Mouse (Mus musculus) heart, embryonic 15.5 days (tissue): Measurements from ENCODE around the gene Gm11758. TPM values are rescaled to one million over a fixed set of nuclear protein-coding genes. Genes with fewer than 3 reads are reported as not detected.
"Not testable (repeated sequence)": the region's sequence is repeated elsewhere in the genome, so short reads cannot be mapped to it uniquely, and the experiment has no call there.

Source experiments
- ATAC-seq: fragments of 200-750 bp; cut with Nextera tagmentation; replicated peaks from 2 replicates; pipeline ENCODE4 v1.8.0; 2017; ENCODE audit warnings: low read depth, moderate TSS enrichment; ENCODE audit not compliant: insufficient number of reproducible peaks, insufficient read depth, low FRiP score
- H3K27ac ChIP-seq: fragments of 300-500 bp; sonication (generic); 2 replicates; pipeline ENCODE4 v1.5.1; 2015; ENCODE audit warnings: mild to moderate bottlenecking, inconsistent platforms
- H3K27me3 ChIP-seq: fragments of 300-500 bp; sonication (generic); 2 replicates; pipeline ENCODE4 v1.6.1; 2015; ENCODE audit warnings: inconsistent platforms
- H3K36me3 ChIP-seq: fragments of 300-500 bp; sonication (generic); 2 replicates; pipeline ENCODE4 v1.6.1; 2015; ENCODE audit warnings: mild to moderate bottlenecking, inconsistent platforms
- H3K4me1 ChIP-seq: fragments of 300-500 bp; sonication (generic); replicated peaks from 2 replicates; pipeline ENCODE4 v1.6.1; 2015; ENCODE audit warnings: inconsistent platforms
- H3K4me2 ChIP-seq: fragments of 300-500 bp; sonication (generic); 2 replicates; pipeline ENCODE4 v1.6.1; 2015; ENCODE audit warnings: inconsistent platforms, mild to moderate bottlenecking, moderate library complexity
- H3K4me3 ChIP-seq: fragments of 300-500 bp; sonication (generic); 2 replicates; pipeline ENCODE4 v1.5.1; 2015; ENCODE audit warnings: mild to moderate bottlenecking, inconsistent platforms
- H3K9ac ChIP-seq: fragments of 300-500 bp; sonication (generic); 2 replicates; pipeline ENCODE4 v1.6.1; 2015; ENCODE audit warnings: mild to moderate bottlenecking, inconsistent platforms
- H3K9me3 ChIP-seq: fragments of 300-500 bp; sonication (generic); replicated peaks from 2 replicates; pipeline ENCODE4 v1.6.1; 2016; ENCODE audit warnings: inconsistent platforms
- WGBS: fragments of 180-500 bp; shearing (Covaris S2); methylation state at CpG from one replicate; pipeline ENCODE4 v1.1.7; 2015; ENCODE audit warnings: mixed read lengths; 5-methylcytosine and 5-hydroxymethylcytosine counted together
- polyA plus RNA-seq: library from polyadenylated mRNA; unstranded; fragments of >200 nt; fragmentation: Nextera tagmentation; extraction: Ambion mirVana; gene quantifications from 2 replicates; pipeline ENCODE4 v1.2.1, GENCODE M21; 2015

Gm11758 gene
- polyA plus RNA-seq, result not detected in 2 replicates

DNA sequence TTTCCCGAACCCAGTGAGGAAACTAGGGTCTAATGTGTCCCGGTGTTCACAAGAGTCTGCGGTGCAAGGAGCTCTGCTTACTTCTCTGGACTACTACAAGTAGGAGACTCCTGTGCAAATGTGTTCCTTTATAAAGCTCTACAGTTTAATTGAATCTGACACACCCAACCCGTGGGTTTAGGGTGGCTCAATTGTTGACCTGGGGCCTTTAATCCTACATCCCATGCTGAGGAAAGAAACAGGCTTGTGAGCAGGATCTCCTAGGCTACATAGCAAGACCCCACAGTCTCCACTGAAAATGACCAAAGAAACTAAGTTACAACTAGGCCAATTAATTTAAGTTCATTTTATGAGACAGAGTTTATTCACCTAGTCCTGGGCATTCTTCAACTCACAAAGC lies at the start of gene Gm11758:
TSS of gene Gm11758 (minus strand) at position 101 of the 400 bp plus-strand sequence.
- not testable (repeated sequence) for ATAC-seq

DNA sequence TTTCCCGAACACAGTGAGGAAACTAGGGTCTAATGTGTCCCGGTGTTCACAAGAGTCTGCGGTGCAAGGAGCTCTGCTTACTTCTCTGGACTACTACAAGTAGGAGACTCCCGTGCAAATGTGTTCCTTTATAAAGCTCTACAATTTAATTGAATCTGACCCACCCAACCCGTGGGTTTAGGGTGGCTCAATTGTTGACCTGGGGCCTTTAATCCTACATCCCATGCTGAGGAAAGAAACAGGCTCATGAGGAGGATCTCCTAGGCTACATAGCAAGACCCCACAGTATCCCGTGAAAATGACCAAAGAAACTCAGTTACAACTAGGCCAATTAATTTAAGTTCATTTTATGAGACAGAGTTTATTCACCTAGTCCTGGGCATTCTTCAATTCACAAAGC lies 44.6 kb upstream of the Gm11758 start, which contains the start of gene Gm11756:
TSS of gene Gm11756 (minus strand) at position 101 of the 400 bp plus-strand sequence.
- H3K36me3 ChIP-seq, H3K9ac ChIP-seq, ATAC-seq, H3K9me3 ChIP-seq, H3K4me2 ChIP-seq, H3K4me1 ChIP-seq, H3K27ac ChIP-seq, H3K4me3 ChIP-seq, H3K27me3 ChIP-seq: not testable (repeated sequence)
- WGBS, result 77% methylated on average over 6 of the region's 6 CpGs

More for the DNA sequence above, at the start of gene Gm11758:
- not testable (repeated sequence) for H3K4me2 ChIP-seq, H3K36me3 ChIP-seq, H3K4me3 ChIP-seq, H3K9ac ChIP-seq, H3K27me3 ChIP-seq, H3K4me1 ChIP-seq, H3K27ac ChIP-seq, H3K9me3 ChIP-seq
- no CpG with 5 or more reads among the region's 4 CpGs for WGBS

DNA sequence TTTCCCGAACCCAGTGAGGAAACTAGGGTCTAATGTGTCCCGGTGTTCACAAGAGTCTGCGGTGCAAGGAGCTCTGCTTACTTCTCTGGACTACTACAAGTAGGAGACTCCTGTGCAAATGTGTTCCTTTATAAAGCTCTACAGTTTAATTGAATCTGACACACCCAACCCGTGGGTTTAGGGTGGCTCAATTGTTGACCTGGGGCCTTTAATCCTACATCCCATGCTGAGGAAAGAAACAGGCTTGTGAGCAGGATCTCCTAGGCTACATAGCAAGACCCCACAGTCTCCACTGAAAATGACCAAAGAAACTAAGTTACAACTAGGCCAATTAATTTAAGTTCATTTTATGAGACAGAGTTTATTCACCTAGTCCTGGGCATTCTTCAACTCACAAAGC lies 29.8 kb upstream of the Gm11758 start, which contains the start of gene Gm13871:
TSS of gene Gm13871 (minus strand) at position 101 of the 400 bp plus-strand sequence.
- not testable (repeated sequence) for H3K4me3 ChIP-seq, H3K4me2 ChIP-seq, H3K9me3 ChIP-seq, H3K27ac ChIP-seq, H3K9ac ChIP-seq, ATAC-seq, H3K27me3 ChIP-seq, H3K36me3 ChIP-seq, H3K4me1 ChIP-seq
- WGBS, result no CpG with 5 or more reads among the region's 4 CpGs

DNA sequence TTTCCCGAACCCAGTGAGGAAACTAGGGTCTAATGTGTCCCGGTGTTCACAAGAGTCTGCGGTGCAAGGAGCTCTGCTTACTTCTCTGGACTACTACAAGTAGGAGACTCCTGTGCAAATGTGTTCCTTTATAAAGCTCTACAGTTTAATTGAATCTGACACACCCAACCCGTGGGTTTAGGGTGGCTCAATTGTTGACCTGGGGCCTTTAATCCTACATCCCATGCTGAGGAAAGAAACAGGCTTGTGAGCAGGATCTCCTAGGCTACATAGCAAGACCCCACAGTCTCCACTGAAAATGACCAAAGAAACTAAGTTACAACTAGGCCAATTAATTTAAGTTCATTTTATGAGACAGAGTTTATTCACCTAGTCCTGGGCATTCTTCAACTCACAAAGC lies 14.9 kb upstream of the Gm11758 start, which contains the start of gene Gm11757:
TSS of gene Gm11757 (minus strand) at position 101 of the 400 bp plus-strand sequence.
- not testable (repeated sequence) for H3K27ac ChIP-seq, H3K36me3 ChIP-seq, ATAC-seq, H3K27me3 ChIP-seq, H3K9ac ChIP-seq, H3K4me2 ChIP-seq, H3K4me1 ChIP-seq, H3K4me3 ChIP-seq, H3K9me3 ChIP-seq
- no CpG with 5 or more reads among the region's 4 CpGs for WGBS

DNA sequence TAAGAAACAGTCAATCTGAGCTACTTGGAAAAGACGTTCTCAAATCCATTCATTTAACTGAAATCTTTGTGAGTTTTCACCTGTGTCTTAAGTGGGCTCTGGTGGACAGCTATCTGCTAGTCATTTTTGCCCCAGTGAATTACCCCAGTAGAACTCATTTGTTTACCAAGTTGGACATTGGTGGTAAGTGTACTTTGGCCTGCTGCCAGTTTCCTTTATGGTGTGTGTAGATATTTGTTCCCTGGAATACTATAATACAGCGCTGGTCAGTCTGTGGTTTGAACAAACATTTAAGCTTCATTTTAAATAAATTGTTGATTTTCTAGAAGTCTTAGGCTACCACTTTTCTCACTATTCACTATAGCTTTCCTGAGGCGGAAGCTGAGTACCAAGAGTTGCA lies 49.5 kb downstream of the Gm11758 start:
- H3K9me3 ChIP-seq, result no peaks in the 10 kb centered on the region
- H3K27ac ChIP-seq, result no peak overlapping the region
- no peaks in the 10 kb centered on the region for H3K27me3 ChIP-seq
- WGBS, result 80% methylated on average over 3 of the region's 3 CpGs
- H3K4me2 ChIP-seq, result no peak overlapping the region
- H3K9ac ChIP-seq, result no peak overlapping the region
- H3K36me3 ChIP-seq, result no peaks in the 10 kb centered on the region
- ATAC-seq, result no peak
- no peak overlapping the region for H3K4me3 ChIP-seq
- no peaks in the 10 kb centered on the region for H3K4me1 ChIP-seq

Other genes starting within 250 kb of the Gm11758 start
- gene Gm11236, start 238.1 kb downstream of the Gm11758 start, polyA plus RNA-seq, result not detected in 2 replicates
- not detected in 2 replicates for gene Gm11239, start 207.9 kb downstream of the Gm11758 start, polyA plus RNA-seq
- not detected in 2 replicates for gene Gm428, start 192.8 kb downstream of the Gm11758 start, polyA plus RNA-seq
- 0.44 and 1.1 TPM in 2 replicates for gene Rasef, start 85.3 kb downstream of the Gm11758 start, polyA plus RNA-seq
- not detected in 2 replicates for gene Gm11757, start 14.8 kb upstream of the Gm11758 start, polyA plus RNA-seq
- not detected in 2 replicates for gene Gm13871, start 29.7 kb upstream of the Gm11758 start, polyA plus RNA-seq
- not detected in 2 replicates for gene Gm11756, start 44.5 kb upstream of the Gm11758 start, polyA plus RNA-seq
- 1.5 and 1.6 TPM in 2 replicates for gene 2310002L09Rik, start 74.6 kb upstream of the Gm11758 start, polyA plus RNA-seq
- 0.19 and 0.63 TPM in 2 replicates for gene Frmd3, start 137.2 kb upstream of the Gm11758 start, polyA plus RNA-seq